Mouse (Mus musculus) spleen, adult 2 months (tissue): ENCODE measurements around the gene 2900026A02Rik.

Source experiments
- CTCF ChIP-seq: fragments of 200-500 bp; IDR thresholded peaks from 2 replicates; pipeline ENCODE4 v1.5.1; 2011; ENCODE audit warnings: mild to moderate bottlenecking, inconsistent platforms; ENCODE audit not compliant: insufficient read depth, insufficient read length, insufficient replicate concordance; ENCODE audit errors: extremely low read depth
- POLR2A ChIP-seq: fragments of 200-500 bp; IDR thresholded peaks from 2 replicates; pipeline ENCODE4 v1.6.1; 2011; ENCODE audit warnings: low read depth, low read length, inconsistent platforms

- TF ChIP-seq POLR2A = no peak
- TF ChIP-seq CTCF = no peak
These were observed 106.5 kb downstream of the 2900026A02Rik start for GRCm38 (mm10) chr5:113114264-113115225.
